Mouse (Mus musculus) CH12.LX (cell line): ENCODE data around the gene Lrrc8c. TPM values are rescaled to one million over a fixed set of nuclear protein-coding genes. Genes with fewer than 3 reads are reported as not detected.

Experiments used
- DNase-seq: peaks from one replicate; pipeline ENCODE4 v3.0.0-alpha.2; 2013; ENCODE audit errors: extremely low read depth
- H3K27ac ChIP-seq: 2 replicates; pipeline ENCODE4 v1.5.1; 2012; ENCODE audit warnings: low read depth, mild to moderate bottlenecking, control low read depth, moderate library complexity; ENCODE audit not compliant: insufficient read depth
- H3K27me3 ChIP-seq: replicated peaks from 2 replicates; pipeline ENCODE3; 2012; ENCODE audit warnings: inconsistent platforms
- H3K36me3 ChIP-seq, 2 experiments: replicated peaks in 1 of 2; 2 replicates each; pipeline versions ENCODE3 to v1.6.1; 2012; ENCODE audit warnings: inconsistent platforms in 1 of 2, low read length in 1 of 2, mild to moderate bottlenecking in 1 of 2, mixed read lengths in 1 of 2, moderate library complexity in 1 of 2; ENCODE audit not compliant: control insufficient read depth in 1 of 2, insufficient read depth in 1 of 2
- H3K4me1 ChIP-seq, 2 experiments: 2 replicates each; pipeline ENCODE4 v1.6.1; 2012; ENCODE audit warnings: inconsistent platforms in 1 of 2, moderate library complexity in 1 of 2; ENCODE audit not compliant: insufficient read depth in 2 of 2, control insufficient read depth in 1 of 2
- H3K4me2 ChIP-seq: 2 replicates; pipeline ENCODE4 v1.6.1; 2012; ENCODE audit warnings: low read depth, mild to moderate bottlenecking, control low read depth; ENCODE audit not compliant: poor library complexity, insufficient read depth, severe bottlenecking
- H3K4me3 ChIP-seq, 3 experiments: fragments of 150-350 bp in 1 of 3; sonication (generic) in 1 of 3; replicated peaks in 1 of 3; 2 replicates each; pipeline versions ENCODE3 to v1.5.1; 2011 to 2012; ENCODE audit warnings: low read depth in 2 of 3, low read length in 2 of 3, mild to moderate bottlenecking in 2 of 3, moderate library complexity in 2 of 3, control low read depth in 1 of 3, improper control_type of control experiment in 1 of 3, inconsistent platforms in 1 of 3, mixed read lengths in 1 of 3; ENCODE audit not compliant: poor library complexity in 1 of 3
- H3K79me2 ChIP-seq: replicated peaks from 2 replicates; pipeline ENCODE4 v1.6.1; 2012; ENCODE audit warnings: mild to moderate bottlenecking, moderate library complexity; ENCODE audit not compliant: control insufficient read depth, poor library complexity, insufficient read depth, severe bottlenecking; ENCODE audit errors: extremely low read depth
- H3K9ac ChIP-seq: 2 replicates; pipeline ENCODE4 v1.6.1; 2012; ENCODE audit warnings: low read depth, mild to moderate bottlenecking, control low read depth, moderate library complexity; ENCODE audit not compliant: insufficient read depth
- H3K9me3 ChIP-seq: replicated peaks from 2 replicates; pipeline ENCODE3; 2012; ENCODE audit warnings: low read length, inconsistent platforms, mixed read lengths
- E2F4 ChIP-seq: IDR thresholded peaks from 2 replicates; pipeline ENCODE4 v1.6.1; 2011; ENCODE audit warnings: low read depth, low read length, improper control_type of control experiment; ENCODE audit not compliant: insufficient replicate concordance
- ELF1 ChIP-seq: IDR thresholded peaks from 2 replicates; pipeline ENCODE4 v1.6.1; 2014; ENCODE audit warnings: low read depth, mild to moderate bottlenecking, inconsistent platforms, low read length, improper control_type of control experiment
- EP300 ChIP-seq: IDR thresholded peaks from 2 replicates; pipeline ENCODE4 v1.6.1; 2011; ENCODE audit warnings: low read length, improper control_type of control experiment
- GABPA ChIP-seq: IDR thresholded peaks from 2 replicates; pipeline ENCODE4 v1.6.1; 2012; ENCODE audit warnings: low read depth, low read length, improper control_type of control experiment, inconsistent platforms; ENCODE audit not compliant: insufficient replicate concordance
- IRF4 ChIP-seq: IDR thresholded peaks from 2 replicates; pipeline ENCODE4 v1.6.1; 2014; ENCODE audit warnings: low read depth, mild to moderate bottlenecking, inconsistent platforms, low read length, improper control_type of control experiment
- JUN ChIP-seq: IDR thresholded peaks from 2 replicates; pipeline ENCODE4 v1.6.1; 2011; ENCODE audit warnings: low read depth, mild to moderate bottlenecking, low read length, improper control_type of control experiment, moderate library complexity; ENCODE audit not compliant: insufficient read depth
- MAFK ChIP-seq: IDR thresholded peaks from 2 replicates; pipeline ENCODE4 v1.6.1; 2011; ENCODE audit warnings: low read length, improper control_type of control experiment; ENCODE audit not compliant: insufficient replicate concordance
- POLR2A ChIP-seq: IDR thresholded peaks from 2 replicates; pipeline ENCODE4 v1.6.1; 2011; ENCODE audit warnings: low read depth, mild to moderate bottlenecking, improper control_type of control experiment, low read length
- POLR2AphosphoS2 ChIP-seq: IDR thresholded peaks from 2 replicates; pipeline ENCODE4 v1.6.1; 2011; ENCODE audit warnings: low read depth, low read length, improper control_type of control experiment
- SIN3A ChIP-seq: IDR thresholded peaks from 2 replicates; pipeline ENCODE4 v1.6.1; 2012; ENCODE audit warnings: low read length, improper control_type of control experiment, inconsistent platforms
- SMC3 ChIP-seq: IDR thresholded peaks from 2 replicates; pipeline ENCODE4 v1.6.1; 2011; ENCODE audit warnings: low read depth, low read length, improper control_type of control experiment
- TCF12 ChIP-seq: IDR thresholded peaks from 2 replicates; pipeline ENCODE4 v1.6.1; 2014; ENCODE audit warnings: low read depth, mild to moderate bottlenecking, inconsistent platforms, low read length, improper control_type of control experiment
- USF1 ChIP-seq: IDR thresholded peaks from 2 replicates; pipeline ENCODE4 v1.6.1; 2014; ENCODE audit warnings: low read depth, mild to moderate bottlenecking, inconsistent platforms, low read length, improper control_type of control experiment
- ZC3H11A ChIP-seq: IDR thresholded peaks from 2 replicates; pipeline ENCODE4 v1.6.1; 2012; ENCODE audit warnings: low read depth, mild to moderate bottlenecking, inconsistent platforms, low read length, improper control_type of control experiment
- ZKSCAN1 ChIP-seq: IDR thresholded peaks from 2 replicates; pipeline ENCODE4 v1.6.1; 2012; ENCODE audit warnings: low read depth, inconsistent platforms, low read length, improper control_type of control experiment, borderline replicate concordance
- ZNF384 ChIP-seq: IDR thresholded peaks from 2 replicates; pipeline ENCODE4 v1.6.1; 2012; ENCODE audit warnings: low read depth, low read length, improper control_type of control experiment, inconsistent platforms
- dilution Hi-C: fragments of 300-500 bp; cut with MboI; formaldehyde crosslinking; loops from 2 replicates; pipeline ENCODE4 v1.14.3; 2020; ENCODE audit warnings: low sequenced_read_pairs; ENCODE audit not compliant: extremely low pct_unique_long_range_greater_than_20kb, extremely low pct_ligation_motif_present
- in situ Hi-C: fragments of 300-500 bp; cut with MboI; formaldehyde crosslinking; loops from 3 replicates; pipeline ENCODE4 v1.14.3; 2019; ENCODE audit warnings: low sequenced_read_pairs, low pct_ligation_motif_present, low pct_unique_long_range_greater_than_20kb, mixed read lengths
- polyA plus RNA-seq: library from polyadenylated mRNA; unstranded; fragments of >175 nt; gene quantifications from 2 replicates; pipeline ENCODE4 v1.2.1, GENCODE M21; 2012; ENCODE audit warnings: low read depth; ENCODE audit not compliant: insufficient read length
- total RNA-seq, 2 experiments: library from RNA; depleted of rRNA; stranded (reverse); fragments of 300-350 nt in 1 of 2; fragments of >200 nt in 1 of 2; gene quantifications; 2 replicates each; pipeline ENCODE4 v1.2.3; 2012 to 2014

Gene Lrrc8c
- total and polyA plus RNA-seq, 3 experiments, result 3.3 to 10.3 (median 5.9) TPM

DNA sequence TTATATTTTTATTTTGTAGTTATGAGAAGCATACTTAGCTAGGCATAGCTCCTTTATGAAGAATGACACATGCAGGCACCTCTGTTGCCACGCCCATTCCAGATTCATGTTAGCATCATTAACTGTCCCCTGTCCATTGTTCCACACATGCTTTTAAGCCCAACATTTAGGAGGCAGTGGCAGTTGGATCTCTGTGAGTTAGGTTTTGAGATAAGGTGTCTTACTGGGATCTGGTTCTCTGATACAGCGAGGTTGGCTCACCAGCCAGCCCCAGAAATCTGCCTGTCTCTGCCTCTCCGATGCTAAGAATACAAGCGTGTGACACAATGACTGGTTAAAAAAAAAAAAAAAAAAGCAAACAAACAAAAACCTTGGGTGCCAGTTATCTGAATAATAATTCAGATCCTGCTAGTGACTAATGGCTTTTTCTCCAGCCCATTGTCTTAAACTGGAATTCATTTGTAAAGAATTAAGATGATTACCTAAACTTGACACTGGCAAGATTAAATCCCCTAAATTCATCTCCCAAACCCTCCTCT lies 7.0 kb downstream of the Lrrc8c start:
- Histone ChIP-seq H3K27ac (no peak overlapping the region), H3K4me1 (peaks cover 0 to 13% of the 10 kb centered on the region in 2 experiments; a peak in 1 of 4 replicates), H3K9me3 (no peaks in the 10 kb centered on the region), H3K9ac (no peak overlapping the region), H3K79me2 (no peaks in the 10 kb centered on the region; the same call in 1 of the 2 replicates), H3K4me3 (no peak overlapping the region), H3K36me3 (peaks cover 0 to 63% of the 10 kb centered on the region in 2 experiments), H3K27me3 (no peaks in the 10 kb centered on the region), H3K4me2 (no peak overlapping the region)
- in situ Hi-C loops (loop anchor here (10.0 kb wide), 1 partner anchor 49 kb away; no protein-coding TSS in a partner anchor), dilution Hi-C loops (no loop called here)
- no peak for DNase-seq
- TF ChIP-seq JUN (no peak), ZKSCAN1 (no peak), USF1 (no peak), ZC3H11A (no peak), E2F4 (no peak)

DNA sequence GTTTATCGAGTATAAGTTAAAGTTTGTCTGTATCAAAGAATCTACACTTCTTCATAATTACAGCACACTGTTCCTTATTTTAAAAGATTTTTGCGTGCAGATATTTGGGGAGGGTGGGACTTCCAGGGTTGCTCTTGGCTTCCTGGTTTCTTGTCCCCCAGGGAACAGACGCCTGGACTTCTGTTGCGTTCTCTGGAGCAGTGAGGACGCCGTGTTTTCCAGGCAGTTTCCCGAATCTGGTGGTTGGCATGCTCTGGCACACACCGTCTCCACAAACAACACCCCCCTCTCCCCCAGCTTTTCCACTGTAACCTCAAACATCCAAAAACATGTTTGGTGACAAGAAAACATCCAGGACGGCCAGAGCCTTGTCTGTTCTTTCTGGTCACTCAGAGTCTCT lies 7.6 kb downstream of the Lrrc8c start:
- TF ChIP-seq POLR2AphosphoS2 (no peak), GABPA (no peak), JUN (no peak), ZC3H11A (no peak), ZNF384 (no peak), MAFK (no peak), EP300 (no peak), IRF4 (no peak), ELF1 (no peak), SIN3A (no peak), TCF12 (no peak), POLR2A (no peak), SMC3 (no peak)
- H3K4me1 ChIP-seq, result peaks cover 0 to 11% of the 10 kb centered on the region in 2 experiments; a peak in 1 of 4 replicates
- no peak overlapping the region for H3K9ac ChIP-seq
- H3K27me3 ChIP-seq, result no peaks in the 10 kb centered on the region
- dilution Hi-C loops, result no loop called here
- no peak overlapping the region for H3K4me3 ChIP-seq
- DNase-seq, result no peak
- in situ Hi-C loops, result loop anchor here (10.0 kb wide), 1 partner anchor 48 kb away; no protein-coding TSS in a partner anchor
- no peak overlapping the region for H3K4me2 ChIP-seq
- no peak overlapping the region for H3K27ac ChIP-seq
- H3K36me3 ChIP-seq, result peaks cover 2 to 68% of the 10 kb centered on the region in 2 experiments
- H3K9me3 ChIP-seq, result no peaks in the 10 kb centered on the region
- no peaks in the 10 kb centered on the region; the same call in 1 of the 2 replicates for H3K79me2 ChIP-seq
